Mouse (Mus musculus) lung, postnatal 10 days (tissue): ENCODE measurements around the gene Dcbld1.

Experiments
- DNase-seq: peaks from one replicate; pipeline ENCODE4 v3.0.0; 2021

Dcbld1 gene

DNA sequence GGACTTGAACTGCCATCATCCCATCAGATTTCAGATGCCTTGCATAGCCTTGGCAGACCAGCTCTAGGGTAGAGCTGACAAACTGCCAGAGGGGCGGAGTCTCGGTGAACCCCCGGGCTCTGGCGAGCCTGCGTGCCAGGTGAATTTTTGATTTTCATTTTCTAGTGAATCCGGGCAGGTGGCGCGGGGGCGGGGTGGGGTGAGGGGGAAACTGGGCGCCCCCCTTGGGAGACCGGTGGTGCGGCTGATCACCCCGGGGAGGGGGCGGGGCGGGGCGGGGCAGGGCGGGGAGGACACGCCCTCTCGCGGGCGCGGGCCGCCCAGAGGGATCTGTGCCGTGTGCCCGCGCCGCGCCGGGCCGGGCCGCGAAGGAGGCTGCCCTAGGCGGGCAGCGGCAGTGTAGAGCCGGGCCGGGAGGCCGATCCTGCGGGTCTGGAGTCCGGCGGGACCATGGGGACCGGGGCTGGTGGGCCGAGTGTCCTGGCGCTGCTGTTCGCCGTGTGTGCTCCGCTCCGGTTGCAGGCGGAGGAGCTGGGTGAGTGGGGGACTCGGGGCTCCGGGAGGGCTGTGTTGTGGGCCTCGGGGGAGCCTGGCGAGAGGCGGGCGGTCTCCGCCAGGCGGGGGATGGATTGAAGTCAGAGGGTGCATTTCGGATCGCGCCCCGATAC is at the start of gene Dcbld1:
Gene Dcbld1 (plus strand): TSS at position 319 of the 668 bp plus-strand sequence.
- DNase-seq = peak; percentile 79

DNA sequence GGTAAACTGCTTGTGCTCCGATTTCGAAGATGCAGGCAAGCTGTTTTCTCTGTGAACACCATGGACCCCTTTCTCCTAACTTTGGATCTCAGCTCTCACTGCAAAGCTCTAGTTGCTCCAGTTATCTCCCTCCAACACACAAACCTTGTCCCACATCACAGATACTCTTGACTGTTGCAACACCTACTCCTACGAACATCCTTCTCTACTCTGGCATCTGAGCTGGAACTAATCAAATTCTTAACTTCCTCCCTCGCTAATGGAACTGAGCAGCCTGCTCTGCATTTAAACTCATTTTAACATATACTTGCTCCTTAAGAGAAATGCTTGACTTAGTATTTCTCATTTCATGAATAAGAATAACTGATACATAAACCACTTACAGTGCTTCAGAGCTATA is 47.5 kb upstream of the Dcbld1 start:
- no peak for DNase-seq

- no peak for DNase-seq
Measured at GRCm38 (mm10) chr10:52194957-52195852, 38.2 kb upstream of the Dcbld1 start, which contains the start of gene Ros1. Gene Ros1 (minus strand): TSS chr10:52195244.

- no peak for DNase-seq
Measured at GRCm38 (mm10) chr10:52204006-52204405, 29.4 kb upstream of the Dcbld1 start.

DNA sequence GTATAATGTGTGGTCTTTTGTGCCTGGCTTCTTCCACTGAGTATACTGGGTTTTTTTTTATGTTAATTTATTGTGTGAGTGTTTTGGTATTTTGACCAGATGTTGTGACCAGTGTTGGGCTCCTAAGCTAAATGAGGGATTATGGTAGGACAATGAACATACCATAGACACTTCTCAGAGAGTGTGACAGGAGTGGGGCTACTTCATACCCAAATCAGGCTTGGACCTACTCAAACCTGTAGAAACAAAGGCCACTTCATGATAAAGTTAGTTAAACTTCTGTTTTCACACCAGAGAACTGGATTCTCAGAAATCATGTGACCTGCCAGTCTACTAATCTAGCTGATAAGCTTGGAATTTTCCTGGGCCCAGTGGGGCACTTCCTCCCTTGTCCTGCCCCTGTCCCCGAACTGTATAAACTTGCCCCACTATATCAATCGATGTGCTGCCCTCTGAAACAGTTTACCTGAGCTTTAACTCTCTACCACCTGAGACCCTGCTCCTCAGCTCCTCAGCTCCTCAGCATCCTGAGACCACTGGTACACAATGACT is 18.1 kb upstream of the Dcbld1 start:
- DNase-seq = no peak

DNA sequence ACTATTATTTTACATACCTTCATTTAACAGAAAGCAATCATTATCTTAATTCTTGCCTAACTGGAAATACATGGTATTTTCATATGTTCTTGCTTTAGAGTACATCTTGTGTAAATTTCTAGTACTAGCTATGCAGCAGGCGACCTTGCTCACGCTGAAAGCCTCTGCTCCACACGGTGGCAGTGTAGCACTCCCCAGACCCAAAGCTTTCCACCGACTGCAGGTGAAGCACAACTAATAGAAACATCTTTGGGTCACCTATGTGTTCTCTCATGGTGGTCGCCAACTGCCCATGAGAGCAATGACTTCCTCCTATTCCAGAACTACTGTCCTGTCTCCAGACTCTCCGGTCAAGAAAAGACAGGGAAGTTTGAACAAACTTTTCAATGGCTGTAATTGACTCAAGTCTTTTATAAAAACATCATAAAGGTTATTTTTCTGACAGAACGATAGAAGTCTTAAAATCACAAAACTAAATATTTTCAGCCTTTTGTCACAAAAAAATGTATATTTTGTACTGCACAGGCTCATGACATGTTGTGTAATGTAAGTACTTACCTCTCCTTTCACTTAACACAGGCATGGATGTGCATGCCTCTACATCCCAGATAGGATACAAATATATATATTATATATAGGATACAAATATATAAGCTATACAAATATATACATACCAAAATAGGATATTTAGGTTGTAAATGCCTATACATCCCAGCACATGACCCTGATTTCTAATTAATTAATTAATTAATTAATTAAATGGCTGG is 16.4 kb upstream of the Dcbld1 start:
- peak; percentile 68 for DNase-seq

DNA sequence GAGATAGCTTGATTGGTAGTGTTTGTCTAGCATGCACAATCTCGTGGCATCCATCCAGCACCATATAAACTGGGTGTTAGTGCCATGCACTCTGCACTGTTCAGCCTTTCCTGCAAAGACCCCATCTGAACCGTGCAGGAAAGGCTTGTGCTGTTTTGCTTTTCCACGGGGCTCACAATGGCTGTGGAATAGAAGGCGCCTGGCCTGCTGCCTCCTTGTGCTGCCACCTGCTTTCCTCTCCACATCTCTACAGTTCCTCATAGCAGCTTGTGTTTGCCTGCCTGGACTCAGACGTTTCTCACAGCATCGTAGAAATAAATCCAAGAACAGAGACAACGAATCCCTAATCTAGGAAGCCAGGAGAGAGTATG is 15.9 kb upstream of the Dcbld1 start:
- DNase-seq = no peak

GRCm38 (mm10) chr10:52219600-52219999 is 13.8 kb upstream of the Dcbld1 start:
- DNase-seq = no peak

DNA sequence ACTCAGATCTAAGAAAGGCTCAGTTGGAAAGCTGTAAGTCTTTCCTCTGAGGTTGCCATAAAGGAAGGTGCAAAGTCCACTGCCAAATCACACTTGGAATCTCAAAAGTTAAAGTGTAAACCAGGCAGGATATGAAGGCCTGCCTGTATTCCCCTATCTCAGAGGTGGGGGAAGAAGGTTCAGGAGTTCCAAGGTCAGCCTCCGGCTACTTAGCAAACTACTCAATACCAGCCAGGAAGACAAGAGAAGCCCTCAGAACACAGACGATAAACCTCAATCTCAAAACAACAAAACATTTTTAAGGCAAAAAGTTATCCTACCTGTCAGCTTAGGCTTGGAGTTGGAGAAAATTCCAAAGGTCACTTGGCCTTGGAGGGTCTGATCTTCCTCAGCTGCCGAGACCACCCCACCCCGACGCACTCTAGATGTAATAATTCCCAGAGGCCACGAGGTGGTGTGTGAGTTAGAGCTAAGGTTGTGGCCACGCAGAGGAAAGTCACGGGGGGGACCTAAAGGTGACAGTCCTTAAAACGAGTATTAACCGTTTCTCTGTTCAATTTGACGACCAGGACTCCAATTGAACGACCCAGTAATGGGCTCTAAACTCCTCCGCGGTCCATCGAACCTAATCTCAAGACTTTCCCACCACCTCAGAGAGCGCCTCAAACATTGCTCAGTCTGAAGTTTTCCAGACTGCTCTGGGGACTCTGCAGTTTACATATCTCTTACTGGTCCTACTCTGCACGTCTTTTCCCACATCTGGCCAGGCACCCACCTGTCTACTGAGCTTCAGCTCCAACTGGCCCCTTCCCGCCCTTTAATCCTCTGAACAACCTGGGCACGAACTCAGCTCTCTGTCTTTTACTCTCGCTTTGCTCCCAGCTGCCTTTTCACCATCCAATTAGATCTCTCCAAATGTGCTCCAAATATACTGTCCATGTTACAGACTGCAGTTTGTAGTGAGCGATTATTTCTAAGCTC is 933 bp upstream of the Dcbld1 start:
- peak; percentile 60 for DNase-seq

- DNase-seq = peak; percentile 39
Measured at GRCm38 (mm10) chr10:52233969-52234653, 692 bp downstream of the Dcbld1 start.

DNA sequence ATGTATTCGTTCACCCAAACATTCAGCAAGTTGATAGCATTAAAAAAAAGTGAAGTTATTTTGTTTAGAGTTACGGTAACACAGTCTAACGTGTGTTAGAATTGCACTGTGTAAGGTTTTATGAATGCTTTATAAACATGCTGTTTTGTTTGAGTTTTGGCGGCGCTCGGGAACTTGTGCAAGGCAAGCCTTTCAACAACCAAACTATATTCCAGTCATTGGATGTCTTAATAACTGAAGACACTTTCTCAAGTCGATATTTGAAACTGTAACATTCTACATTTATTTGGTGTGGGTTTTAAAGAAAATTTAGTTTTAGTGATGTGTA is 1.2 kb downstream of the Dcbld1 start:
- no peak for DNase-seq

DNA sequence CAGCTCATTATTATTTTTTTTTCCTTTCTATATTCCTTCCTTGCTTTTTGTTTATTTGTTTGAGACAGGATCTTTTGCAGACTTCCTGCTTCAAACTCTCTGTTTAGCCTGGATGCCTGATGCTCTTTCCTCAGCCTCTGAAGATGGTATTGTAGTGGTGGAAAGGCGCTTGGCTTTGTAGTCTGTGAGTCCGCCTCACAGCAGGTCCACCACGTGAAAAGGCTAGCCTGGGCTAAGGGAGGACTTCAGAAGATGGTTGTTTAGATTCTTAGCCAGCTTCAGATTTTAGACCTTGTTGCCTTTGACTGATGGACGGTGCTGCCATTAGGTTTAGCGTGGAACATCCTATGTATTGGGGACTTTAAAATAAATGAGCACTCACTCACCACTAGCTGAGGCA is 2.0 kb downstream of the Dcbld1 start:
- peak; percentile 7 for DNase-seq

GRCm38 (mm10) chr10:52242015-52242414 is 8.6 kb downstream of the Dcbld1 start:
- DNase-seq = no peak

DNA sequence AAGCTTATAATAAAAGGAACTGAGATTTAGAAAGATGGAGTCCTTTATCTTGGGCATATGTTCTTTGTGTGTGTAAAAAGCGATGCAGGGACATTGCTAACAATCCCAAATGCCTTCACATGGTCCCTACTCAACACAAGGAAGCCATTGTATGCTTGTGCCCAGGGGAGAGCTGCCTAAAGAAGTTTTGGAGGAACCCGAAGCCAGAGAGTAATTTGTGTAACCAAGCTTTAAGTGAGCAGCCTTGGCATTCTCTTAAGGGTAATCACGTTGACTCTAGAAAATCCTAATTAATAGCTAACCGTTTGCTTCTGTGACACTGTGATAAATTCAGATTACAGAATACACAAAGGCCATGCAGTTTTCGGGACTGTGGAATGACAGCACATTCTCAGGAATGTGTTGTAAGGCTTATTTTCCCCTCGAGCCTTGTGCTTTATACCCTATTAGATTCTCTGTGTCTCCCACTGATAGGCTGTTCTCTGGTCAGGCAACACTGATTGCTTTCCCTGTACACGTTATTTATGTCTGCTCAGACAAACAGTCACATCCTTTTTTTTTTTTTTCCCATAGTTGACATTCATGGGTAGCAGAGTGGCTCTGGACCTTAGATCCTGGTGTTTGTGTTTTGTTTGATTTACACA is 9.4 kb downstream of the Dcbld1 start:
- DNase-seq = no peak

DNA sequence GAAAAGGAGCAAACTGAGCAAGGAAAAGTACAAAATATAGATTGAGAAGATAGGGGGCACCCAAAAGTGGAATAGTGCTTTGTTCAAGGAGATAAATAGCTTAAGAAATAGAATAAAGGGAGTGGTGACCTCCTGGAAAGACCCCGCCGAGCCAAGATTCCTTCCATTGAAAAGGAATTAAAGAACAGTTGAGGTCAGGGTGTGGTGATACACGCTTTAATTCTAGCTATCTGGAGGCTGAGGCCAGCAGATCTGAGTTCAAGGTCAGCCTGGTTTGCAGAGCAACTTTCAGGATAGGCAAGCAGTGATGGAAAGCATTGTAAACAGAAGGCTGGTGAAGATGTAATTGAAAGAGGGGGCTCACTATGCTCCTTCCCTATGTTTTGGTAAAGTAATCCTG is 12.8 kb downstream of the Dcbld1 start:
- DNase-seq = no peak

DNA sequence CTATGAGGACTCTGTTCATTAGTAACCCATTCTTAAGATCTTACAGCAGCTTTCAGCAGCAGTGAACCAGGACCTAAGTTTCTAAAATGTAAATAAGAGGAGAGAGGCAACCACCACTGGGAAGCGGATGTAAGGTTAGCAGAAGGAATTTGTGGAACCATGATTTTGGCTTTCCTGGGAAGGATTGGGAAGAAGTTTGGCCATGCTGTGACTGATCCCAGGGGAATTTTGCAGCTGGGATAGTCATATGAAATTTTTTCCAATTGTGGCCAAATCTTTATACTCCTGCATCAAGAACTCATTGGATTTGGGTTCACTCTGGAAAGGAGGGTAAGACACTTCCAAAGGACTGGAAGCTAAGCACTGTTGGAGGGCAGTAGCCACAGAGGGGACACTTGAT is 18.8 kb downstream of the Dcbld1 start:
- no peak for DNase-seq

- no peak for DNase-seq
Measured at GRCm38 (mm10) chr10:52253426-52253825, 20.0 kb downstream of the Dcbld1 start.

DNA sequence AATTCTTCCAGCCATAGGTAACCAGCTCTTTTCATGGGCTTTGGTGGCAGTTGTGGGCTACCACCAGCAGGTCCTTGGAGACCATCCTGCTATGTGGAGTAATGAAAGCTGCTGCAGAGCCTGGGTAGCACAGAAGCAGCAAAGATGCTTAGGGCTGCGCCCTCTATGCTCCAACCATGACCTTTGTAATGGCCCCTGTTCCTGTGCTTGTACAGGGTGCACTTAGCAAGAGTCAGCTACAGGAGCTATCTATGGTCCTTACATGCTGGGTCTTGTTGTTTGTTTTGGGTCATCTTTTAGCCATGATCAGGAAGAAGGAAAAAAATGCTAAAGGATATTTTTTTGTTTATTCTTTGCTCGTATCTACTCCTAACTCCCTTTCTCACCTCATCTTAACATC is 24.3 kb downstream of the Dcbld1 start:
- no peak for DNase-seq

- no peak for DNase-seq
Measured at GRCm38 (mm10) chr10:52258180-52258948, 24.9 kb downstream of the Dcbld1 start.

DNA sequence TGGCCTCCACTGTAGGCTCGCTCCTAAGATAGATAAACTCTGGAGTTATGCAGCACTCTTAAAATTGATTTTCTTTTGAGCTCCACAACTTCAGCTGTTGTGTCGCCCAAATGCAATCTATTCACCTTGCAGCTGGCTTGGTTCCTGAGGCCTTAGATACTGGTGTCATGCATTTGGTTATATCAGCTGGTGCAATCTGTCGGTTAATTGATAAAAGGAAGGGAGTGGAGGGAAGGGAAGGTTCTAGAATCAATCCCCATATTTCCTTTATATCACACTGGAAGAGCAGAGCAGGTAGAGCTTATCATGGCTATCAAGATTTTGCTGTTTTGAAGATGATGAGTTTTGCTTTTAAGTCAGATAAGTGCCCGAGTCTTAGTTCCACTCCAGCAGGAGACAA is 26.8 kb downstream of the Dcbld1 start:
- no peak for DNase-seq
